Mouse (Mus musculus): ENCODE data around the gene Sec16a.
"Not testable (repeated sequence)": the region's sequence is repeated elsewhere in the genome, so short reads cannot be mapped to it uniquely, and the experiment has no call there.

The Sec16a gene

GRCm38 (mm10) chr2:26389154-26389690 is 55.8 kb downstream of the Sec16a start, which contains the start of the genes Entr1 and Pmpca:
Entr1 (minus strand) TSS chr2:26389316.
Pmpca (plus strand) TSS chr2:26389339.
- peak; percentile 93 for DNase-seq (ENCODE audit: low read depth, low spot score)

GRCm38 (mm10) chr2:26388682-26389153 is 56.3 kb downstream of the Sec16a start:
- DNase-seq (ENCODE audit: low read depth, low spot score) = no peak

DNA sequence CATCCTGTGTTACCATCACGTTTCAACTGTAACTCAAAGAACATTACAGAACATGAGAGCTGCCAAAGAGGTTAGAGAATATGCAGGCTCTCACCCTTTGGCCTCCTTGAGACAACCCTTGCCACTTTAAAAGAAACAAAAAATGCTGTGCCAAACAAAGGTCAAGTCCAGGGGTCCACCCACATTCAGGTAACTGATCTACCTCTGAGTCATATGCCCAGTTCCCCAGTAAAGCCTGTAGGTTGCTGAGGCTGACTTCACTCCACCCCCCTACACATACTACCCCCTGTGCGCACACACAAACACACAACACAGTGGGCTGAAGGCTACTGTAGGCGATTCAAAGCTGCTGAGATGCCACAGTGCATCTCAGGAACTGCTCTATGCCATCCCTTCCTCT is 57.3 kb downstream of the Sec16a start:
- no peak for DNase-seq (ENCODE audit: low read depth, low spot score)

GRCm38 (mm10) chr2:26380871-26381270 is 64.1 kb downstream of the Sec16a start:
- DNase-seq (ENCODE audit: low read depth, low spot score) = not testable (repeated sequence)

DNA sequence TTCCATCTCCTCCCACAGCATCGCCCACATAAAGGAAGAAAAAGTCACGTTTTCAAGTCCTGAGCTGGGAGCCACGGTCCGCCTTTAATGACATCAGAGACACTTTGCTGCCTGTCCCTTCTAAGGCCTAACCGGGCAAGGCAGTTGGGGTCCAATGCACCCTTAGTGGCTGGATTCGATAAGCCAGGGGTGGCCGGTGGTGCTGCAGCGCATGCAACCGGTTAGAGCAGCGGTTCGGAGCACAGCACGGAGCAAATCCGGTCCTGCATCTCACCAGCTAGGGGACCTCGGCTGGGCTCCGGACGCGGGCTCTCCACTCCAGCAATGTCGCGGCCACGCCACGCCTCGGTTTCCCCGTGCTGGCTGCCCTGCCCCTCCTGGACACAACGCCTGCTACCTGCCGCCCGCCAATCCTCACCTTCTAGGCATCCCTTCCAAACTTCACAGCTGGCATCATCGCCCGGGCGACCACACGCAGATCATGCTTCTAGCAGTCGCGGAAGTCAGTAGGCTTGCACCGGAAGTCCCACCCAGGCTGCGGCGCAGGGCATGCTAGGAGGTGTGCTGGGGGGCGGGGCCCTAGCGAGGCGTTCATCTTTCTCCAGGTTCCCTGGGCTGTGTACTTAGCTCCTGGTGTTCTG is 64.8 kb downstream of the Sec16a start, which contains the start of gene Snapc4:
Gene Snapc4, minus strand, starts transcription at position 523 of the 641 bp plus-strand sequence.
- DNase-seq (ENCODE audit: low read depth, low spot score) = peak; percentile 89

DNA sequence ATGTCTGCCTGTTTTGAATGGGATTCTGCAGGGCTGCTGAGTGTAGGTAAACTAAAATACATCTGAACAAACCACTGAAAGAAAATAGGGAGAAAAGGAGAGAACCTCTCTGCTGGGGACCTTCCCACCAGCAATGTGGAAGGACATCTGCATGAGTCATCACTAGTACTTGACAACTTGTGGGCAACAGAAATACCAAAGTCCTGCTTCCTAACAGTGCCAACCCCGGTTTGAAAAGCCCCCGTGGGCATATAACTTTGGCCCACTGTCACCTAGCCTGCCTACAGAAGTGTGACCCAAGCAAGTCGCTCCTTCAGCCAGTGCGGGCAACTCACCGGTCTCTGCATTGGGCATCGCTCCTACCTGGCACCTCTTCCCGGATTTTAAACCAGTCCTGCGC is 72.6 kb downstream of the Sec16a start:
- DNase-seq (ENCODE audit: low read depth, low spot score) = no peak

DNA sequence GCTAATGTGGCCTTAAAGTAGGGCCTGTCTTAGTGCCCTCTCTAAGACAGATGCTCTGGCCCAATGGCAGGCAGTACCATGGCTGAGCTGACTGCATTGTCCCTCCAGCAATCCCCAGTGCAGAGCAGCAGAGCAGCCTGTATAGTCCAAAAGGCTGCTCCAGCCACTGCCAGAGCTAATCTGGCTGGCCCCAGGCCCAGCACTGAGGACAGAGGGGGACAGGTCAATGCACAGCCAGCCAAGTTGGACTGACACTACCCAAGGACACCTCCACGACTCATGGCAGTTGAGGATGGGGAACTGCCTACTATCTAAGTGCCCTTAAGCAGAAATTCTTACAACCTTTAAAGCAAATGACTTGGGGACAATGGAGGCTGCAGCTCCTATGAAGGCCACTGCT is 76.4 kb downstream of the Sec16a start:
- DNase-seq (ENCODE audit: low read depth, low spot score) = no peak

GRCm38 (mm10) chr2:26367911-26368310 is 77.1 kb downstream of the Sec16a start:
- no peak for DNase-seq (ENCODE audit: low read depth, low spot score)

GRCm38 (mm10) chr2:26364738-26365465 is 80.1 kb downstream of the Sec16a start:
- no peak for DNase-seq (ENCODE audit: low read depth, low spot score)

- DNase-seq (ENCODE audit: low read depth, low spot score) = no peak
Observed at GRCm38 (mm10) chr2:26363481-26363880, 81.5 kb downstream of the Sec16a start.

DNA sequence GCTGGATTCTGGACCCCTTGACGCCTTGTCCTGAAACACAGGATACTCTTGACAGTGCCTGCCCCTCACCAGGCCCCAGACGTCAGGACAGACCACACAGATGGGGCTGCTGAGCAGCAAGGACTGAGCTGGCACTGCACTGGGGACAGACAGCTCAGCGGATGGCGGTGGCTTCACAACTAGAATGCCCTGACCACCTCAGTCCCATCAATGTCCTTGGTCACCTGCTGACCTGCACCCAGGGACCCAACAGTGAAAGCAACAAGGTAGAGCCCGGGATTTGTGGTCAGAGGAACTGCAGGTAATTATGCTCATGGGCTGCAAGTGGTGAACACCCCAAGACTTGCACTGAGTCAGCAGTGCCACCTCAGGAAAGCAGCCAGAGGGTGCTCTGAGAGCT is 82.0 kb downstream of the Sec16a start:
- no peak for DNase-seq (ENCODE audit: low read depth, low spot score)

DNA sequence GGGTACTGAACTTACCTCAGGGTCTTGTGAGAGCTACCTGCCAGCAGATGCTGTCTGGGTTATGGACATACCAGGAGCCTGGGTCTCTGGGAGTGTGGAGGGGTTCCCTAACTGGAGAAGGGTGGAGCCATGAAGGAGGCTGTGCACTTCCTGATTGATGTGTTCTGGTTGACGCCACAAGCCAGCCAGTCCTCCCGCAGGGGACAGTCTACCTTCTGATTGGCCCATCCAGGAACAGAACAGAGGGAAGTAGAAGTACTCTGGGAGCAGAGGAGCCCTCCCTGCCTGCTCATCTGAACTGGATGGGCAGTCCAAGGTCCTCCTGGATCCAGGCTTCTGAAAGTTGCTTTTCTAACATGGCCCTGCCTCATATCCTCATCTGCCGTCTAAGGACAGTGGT is 84.2 kb downstream of the Sec16a start, which contains the start of gene Card9:
Gene Card9, minus strand, starts transcription at position 147 of the 400 bp plus-strand sequence.
- no peak for DNase-seq (ENCODE audit: low read depth, low spot score)

DNA sequence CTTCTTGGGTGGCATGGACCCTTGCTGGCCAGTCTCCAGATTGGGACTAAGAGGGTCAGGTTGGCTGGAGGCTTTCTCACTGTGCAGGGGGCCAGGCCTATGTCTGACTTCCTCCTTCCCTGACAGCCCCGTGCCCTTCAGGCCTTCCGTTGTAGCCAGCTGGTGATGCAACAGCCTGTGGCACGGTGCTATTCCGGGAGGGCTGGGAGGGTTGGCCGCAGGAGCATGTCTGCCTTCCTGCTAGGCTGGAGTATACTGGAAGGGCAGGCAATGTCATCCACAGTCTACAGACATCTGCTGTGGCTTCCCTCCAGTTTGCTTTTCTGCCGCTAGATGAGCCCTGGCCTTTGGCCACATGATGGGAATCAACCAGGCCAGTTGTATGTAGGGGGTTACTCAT is 85.0 kb downstream of the Sec16a start:
- DNase-seq (ENCODE audit: low read depth, low spot score) = no peak
